8 mouse cellular contexts compared by ENCODE assay signal in the genomic region with DNA sequence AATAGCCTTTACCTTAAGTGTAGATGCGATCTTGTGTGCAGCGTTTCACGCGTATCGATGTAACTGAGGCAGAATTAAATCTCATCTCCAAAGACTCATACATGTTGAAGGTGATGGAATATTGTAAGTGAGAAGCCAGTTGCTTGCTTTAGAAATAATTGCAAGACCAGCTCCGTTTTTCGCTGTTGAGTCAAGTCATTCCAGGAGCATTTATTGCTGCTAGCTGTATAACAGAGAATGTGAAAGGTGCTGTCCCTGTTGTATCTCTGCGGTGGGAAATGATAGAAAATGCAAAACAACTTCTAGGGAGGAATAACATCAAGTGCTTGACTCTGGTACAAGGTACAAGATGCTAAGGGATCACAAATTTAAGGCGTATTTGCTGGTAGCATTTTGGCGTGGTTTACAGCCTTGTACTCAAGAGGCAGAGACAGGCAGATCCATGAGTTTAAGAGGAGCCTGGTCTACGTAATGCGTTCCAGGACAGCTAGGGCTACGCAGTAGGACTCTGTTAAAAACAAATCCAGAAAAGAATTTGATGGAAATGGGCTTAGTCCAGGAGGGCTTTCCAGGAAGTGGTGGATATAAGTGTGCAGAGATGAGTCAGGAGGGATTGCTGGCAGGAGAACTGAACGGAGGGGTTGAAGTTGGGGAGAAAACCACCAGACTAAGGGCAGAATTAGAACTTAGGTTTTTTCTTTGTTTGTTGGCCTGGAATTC. TPM values are rescaled to one million over a fixed set of nuclear protein-coding genes. Genes with fewer than 3 reads are reported as not detected.
DNase-seq lines count a peak whose midpoint lies in the region; ATAC-seq and TF ChIP-seq lines count a peak whose summit lies in the region.

No protein-coding gene starts in this region.

- no peak for TF ChIP-seq POLR2A in liver, adult 2 months (IDR thresholded peaks at IDR 0.05; ENCODE audit: extremely low read depth, insufficient read depth, low read length)

- H3K27ac ChIP-seq in liver, adult 2 months (replicated peaks; ENCODE audit: insufficient read depth, low read depth, low read length), result no peak overlapping the region
- H3K27ac ChIP-seq in neural tube, embryonic 13.5 days (replicated peaks), result peak overlapping the region; percentile 93; the same call in 1 of the 2 replicates

- H3K27me3 ChIP-seq in liver, adult 2 months (ENCODE audit: control insufficient read depth, insufficient read depth, low read length), result no peaks in the 10 kb centered on the region
- H3K27me3 ChIP-seq in neural tube, embryonic 13.5 days, result peaks cover 48% of the 10 kb centered on the region

- peak overlapping the region; percentile 79 for H3K4me3 ChIP-seq in liver, adult 2 months (ENCODE audit: insufficient read depth, low read depth, low read length)
- peak overlapping the region; percentile 75 for H3K4me3 ChIP-seq in neural tube, embryonic 13.5 days

- H3K4me1 ChIP-seq in liver, adult 2 months (ENCODE audit: control insufficient read depth, insufficient read depth, low read length), result peaks cover 2% of the 10 kb centered on the region
- H3K4me1 ChIP-seq in neural tube, embryonic 13.5 days (replicated peaks), result peaks cover 29% of the 10 kb centered on the region

- no peak for TF ChIP-seq CTCF in liver, adult 2 months (IDR thresholded peaks at IDR 0.05; ENCODE audit: low read depth, low read length)

- WGBS in liver, adult 2 months, result 57% methylated on average over 14 of the region's 14 CpGs
- WGBS in neural tube, embryonic 13.5 days, result 32% methylated on average over 14 of the region's 14 CpGs

- H3K9ac ChIP-seq in liver, adult 2 months (ENCODE audit: low read depth, low read length), result no peak overlapping the region; the same call in 1 of the 2 replicates
- H3K9ac ChIP-seq in neural tube, embryonic 13.5 days, result peak overlapping the region; percentile 87

- peak; percentile 45 for ATAC-seq in inflammation-experienced regulatory T-cells, adult 6 months
- no peak for ATAC-seq in neural tube, embryonic 13.5 days (ENCODE audit: low read depth)

- peaks cover 9% of the 10 kb centered on the region; the same call in 1 of the 2 replicates for H3K79me2 ChIP-seq in liver, adult 2 months (ENCODE audit: control insufficient read depth, insufficient read depth, low read length)

- no peaks in the 10 kb centered on the region for H3K9me3 ChIP-seq in neural tube, embryonic 13.5 days

- peak overlapping the region; percentile 67 for H3K4me2 ChIP-seq in neural tube, embryonic 13.5 days

- no peak for DNase-seq in liver, adult 2 months (ENCODE audit: extremely low read depth, low read depth, low spot score)
- no peak for DNase-seq in liver
- peak; percentile 39 for DNase-seq in brain, adult 2 months (ENCODE audit: low read depth, low spot score)
- no peak for DNase-seq in layer of hippocampus, postnatal 10 days (ENCODE audit: low spot score in 2 of 2)
- no peak for DNase-seq in cerebellum, adult 9-11 months
- DNase-seq in cerebellum, postnatal 4 days (ENCODE audit: low spot score in 2 of 2), result no peak

- H3K36me3 ChIP-seq in liver, adult 2 months (ENCODE audit: control insufficient read depth, insufficient read depth, low read length), result no peaks in the 10 kb centered on the region
- H3K36me3 ChIP-seq in neural tube, embryonic 13.5 days, result no peaks in the 10 kb centered on the region

RNA-seq across cellular contexts. Expression of a gene that starts 1.7 kb away (rescaled TPM):
- 3.0 and 4.9 TPM in 2 replicates for total RNA-seq in liver, adult 2 months (2014; rRNA removed)
- 1.6 TPM in 2 replicates for polyA plus RNA-seq in liver, adult 2 months (2012; rRNA removed)
- 1 to 10 TPM; 3.3 to 6.0 (median 4.8) TPM for polyA plus RNA-seq in inflammation-experienced regulatory T-cells, adult 6 months (2017; shearing (Covaris generic))
- polyA plus RNA-seq in neural tube, embryonic 13.5 days (2015; fragmentation: Nextera tagmentation; extraction: Ambion mirVana), result 7.1 and 8.0 TPM in 2 replicates
- total RNA-seq in layer of hippocampus, postnatal 10 days (2021), result 1 to 10 TPM; 7.4 to 8.7 TPM

RNA-seq across cellular contexts. Expression of a gene that starts 43.8 kb away (rescaled TPM):
- 8.0 and 9.3 TPM in 2 replicates for total RNA-seq in liver, adult 2 months (2014; rRNA removed)
- 11.8 and 14.9 TPM in 2 replicates for polyA plus RNA-seq in liver, adult 2 months (2012; rRNA removed)
- polyA plus RNA-seq in inflammation-experienced regulatory T-cells, adult 6 months (2017; shearing (Covaris generic)), result 10 to 100 TPM; 42.0 to 52.6 (median 48.3) TPM
- 42.2 and 46.9 TPM in 2 replicates for polyA plus RNA-seq in neural tube, embryonic 13.5 days (2015; fragmentation: Nextera tagmentation; extraction: Ambion mirVana)
- total RNA-seq in layer of hippocampus, postnatal 10 days (2021), result 10 to 100 TPM; 27.5 to 31.6 TPM
